Comparison of ENCODE assay signal across 10 mouse cellular contexts in genomic region chr12:29750604-29751128, GRCm38 (mm10).
"Had no signal": no experiment of that assay in that cellular context is flagged by ENCODE, and none has a peak within 500 bp of the region (broad histone marks: within the 10 kb centered on the region; RNA-seq: fewer than 3 reads in every experiment).

No protein-coding gene starts in this region.

- H3K4me3 ChIP-seq: limb, embryonic 13.5 days; neural tube, embryonic 12.5 days had no signal

- H3K4me1 ChIP-seq: limb, embryonic 13.5 days; neural tube, embryonic 12.5 days had no signal

- H3K9me3 ChIP-seq: limb, embryonic 13.5 days; neural tube, embryonic 12.5 days had no signal

- H3K27ac ChIP-seq: limb, embryonic 13.5 days; liver, embryonic 14.5 days; neural tube, embryonic 12.5 days; stomach, postnatal 0 days had no signal

- H3K36me3 ChIP-seq: limb, embryonic 13.5 days; neural tube, embryonic 12.5 days had no signal

- DNase-seq: kidney, adult 18-20 months; kidney, postnatal 14 days; layer of hippocampus, postnatal 36 days; left cerebral cortex, postnatal 4 days; lung, adult 18-20 months; thymus, postnatal 4 days had no signal

- H3K9ac ChIP-seq: limb, embryonic 13.5 days; liver, embryonic 14.5 days; neural tube, embryonic 12.5 days had no signal

- H3K27me3 ChIP-seq: limb, embryonic 13.5 days; neural tube, embryonic 12.5 days had no signal

- H3K4me2 ChIP-seq: limb, embryonic 13.5 days; neural tube, embryonic 12.5 days had no signal
